Mouse (Mus musculus): ENCODE results near the gene Tasp1.
"Not testable (repeated sequence)": the region's sequence is repeated elsewhere in the genome, so short reads cannot be mapped to it uniquely, and the experiment has no call there.

Tasp1 gene

GRCm38 (mm10) chr2:139883581-139884263 lies 182.9 kb downstream of the Tasp1 start:
- no peak for DNase-seq (ENCODE audit: low read depth)

DNA sequence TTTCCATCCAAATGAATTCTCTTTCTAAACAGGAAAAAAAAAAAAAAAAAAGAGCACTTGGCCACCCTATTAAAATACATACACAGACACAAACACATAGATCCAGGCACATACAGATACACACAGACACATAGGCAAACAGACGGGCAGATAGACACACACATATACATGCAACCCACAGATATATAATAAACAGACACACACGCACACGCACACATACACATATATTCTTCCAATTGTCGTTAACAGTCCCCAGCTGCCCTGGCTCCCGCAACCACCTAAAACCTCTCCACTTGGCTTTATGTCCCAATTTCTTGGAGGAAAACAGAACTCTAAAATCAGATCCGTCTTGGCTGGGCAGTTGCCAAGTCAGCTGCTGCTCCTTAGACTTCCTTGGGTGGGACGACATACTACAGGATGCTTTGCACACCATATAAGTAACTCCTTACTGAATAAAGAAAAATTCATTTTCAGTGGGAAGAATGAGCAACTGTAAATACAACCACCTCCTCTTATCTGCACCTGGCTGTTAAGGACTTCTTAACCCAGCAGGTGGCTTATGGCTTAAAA lies 188.5 kb downstream of the Tasp1 start:
- DNase-seq (ENCODE audit: low read depth), result no peak

DNA sequence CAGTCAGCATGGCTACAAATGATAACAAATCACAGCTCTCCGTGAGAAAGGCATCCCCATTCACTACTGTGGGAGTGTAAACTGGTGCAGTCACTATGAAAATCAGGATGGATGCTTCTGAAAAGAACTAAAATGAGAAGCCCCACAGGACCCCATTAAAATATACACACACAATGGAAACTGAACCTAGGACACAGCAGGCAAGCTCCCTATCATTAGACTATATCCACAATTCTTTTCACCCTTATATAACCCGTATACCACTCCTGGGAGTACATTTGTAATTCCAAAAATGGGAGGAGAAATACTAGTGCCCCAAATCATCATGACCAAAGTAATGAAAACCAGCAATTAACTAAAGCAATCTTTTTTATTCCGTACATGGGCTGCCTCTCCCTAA lies 190.7 kb downstream of the Tasp1 start:
- no peak for DNase-seq (ENCODE audit: low read depth)

DNA sequence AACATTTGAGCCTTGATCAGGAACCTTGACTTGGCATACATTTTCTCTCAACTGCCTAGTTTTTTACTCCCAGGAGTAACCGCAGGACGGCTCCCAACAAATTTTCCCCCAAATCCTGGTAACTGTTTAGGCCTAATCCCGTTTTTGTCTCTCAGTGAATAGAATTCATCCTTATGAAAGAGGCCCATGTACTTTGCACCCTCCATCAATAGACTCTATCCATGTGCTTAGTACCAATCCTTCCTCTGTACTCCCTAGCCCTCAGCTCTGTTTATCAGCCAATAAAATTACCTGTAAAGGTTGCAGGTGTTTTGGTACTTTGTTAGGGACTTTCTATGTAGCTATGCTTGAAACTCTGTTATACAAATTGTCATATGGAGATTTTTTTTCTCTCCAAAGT lies 192.4 kb downstream of the Tasp1 start:
- DNase-seq (ENCODE audit: low read depth), result no peak

DNA sequence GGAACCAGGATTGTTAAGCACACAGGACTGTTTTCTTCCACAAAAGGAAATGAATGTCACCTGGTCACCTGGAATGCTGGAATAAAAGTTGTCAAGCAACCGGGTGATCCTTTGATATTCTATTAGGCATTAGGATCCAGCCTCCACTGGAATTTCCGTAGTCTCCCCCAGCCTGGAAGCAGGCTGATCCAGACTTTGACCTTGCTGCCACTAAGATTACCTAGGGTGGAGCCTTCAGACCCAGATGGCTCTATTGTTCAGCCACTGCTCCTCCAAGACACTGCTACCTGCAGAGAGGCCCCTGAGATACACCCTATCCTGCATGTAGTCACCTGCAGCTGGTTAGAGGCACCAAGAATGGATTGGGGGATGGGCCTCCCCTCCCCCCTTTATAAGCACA lies 192.8 kb downstream of the Tasp1 start:
- no peak for DNase-seq (ENCODE audit: low read depth)

DNA sequence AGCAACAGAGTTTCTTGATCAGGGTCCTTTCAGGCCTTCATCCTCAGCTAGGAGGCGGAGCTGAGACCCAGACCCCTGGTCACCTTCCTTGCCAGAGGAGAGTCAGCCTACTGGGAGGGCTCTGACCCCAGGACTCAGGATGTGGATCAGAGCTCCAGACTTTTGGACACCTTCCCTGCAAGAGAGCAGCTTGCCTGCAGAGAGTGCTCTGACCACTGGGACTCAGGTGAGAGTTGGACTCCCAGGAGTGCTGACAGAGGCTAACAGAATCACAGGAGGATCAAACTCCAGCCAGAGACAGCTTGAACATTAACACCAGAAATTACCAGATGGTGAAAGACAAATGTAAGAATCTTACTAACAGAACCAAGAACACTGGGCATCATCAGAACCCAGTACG lies 197.5 kb downstream of the Tasp1 start:
- not testable (repeated sequence) for DNase-seq (ENCODE audit: low read depth)

- not testable (repeated sequence) for DNase-seq (ENCODE audit: low read depth)
These were observed 203.2 kb downstream of the Tasp1 start for GRCm38 (mm10) chr2:139863396-139863795.

- no peak for DNase-seq (ENCODE audit: low read depth)
These were observed 206.5 kb downstream of the Tasp1 start for GRCm38 (mm10) chr2:139860133-139860494.

GRCm38 (mm10) chr2:139859424-139860132 lies 207.0 kb downstream of the Tasp1 start:
- DNase-seq (ENCODE audit: low read depth), result no peak

DNA sequence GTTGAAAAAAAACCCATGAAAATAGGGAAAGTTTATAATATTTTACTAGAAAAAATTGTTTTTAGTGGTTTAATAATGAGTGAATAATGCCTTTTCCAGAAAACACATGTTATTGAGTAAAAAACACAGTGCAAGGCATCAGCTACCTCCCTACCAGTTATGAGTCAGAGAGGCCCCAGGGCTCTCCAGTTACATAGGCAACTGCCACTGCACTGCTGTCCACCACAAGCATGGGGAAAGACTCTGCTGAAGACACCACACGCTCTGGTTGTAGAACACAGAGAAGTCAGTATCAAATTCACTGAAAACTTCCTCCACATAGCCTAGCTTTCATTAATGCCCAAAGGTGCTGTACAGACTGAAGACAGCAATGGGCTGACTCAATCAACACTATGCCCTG lies 217.0 kb downstream of the Tasp1 start:
- DNase-seq (ENCODE audit: low read depth), result no peak

DNA sequence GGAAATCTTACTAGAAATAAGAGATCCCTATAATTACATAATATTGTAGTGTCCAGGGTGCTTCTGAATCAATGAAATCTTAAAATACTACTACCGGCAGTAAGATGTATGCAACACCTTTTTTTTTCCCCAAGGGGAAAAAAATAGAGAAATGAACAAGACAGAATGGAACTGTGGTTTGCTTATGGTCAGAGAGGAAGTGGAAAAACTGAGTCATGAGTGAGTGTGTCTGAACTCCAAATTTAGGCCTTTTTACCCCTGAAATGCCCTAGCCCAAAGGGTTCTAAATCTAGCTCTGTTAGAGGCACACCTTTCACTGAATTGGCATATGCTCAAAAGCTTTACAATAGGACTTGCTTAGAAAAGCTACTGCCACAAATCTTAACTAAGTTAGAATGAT lies 225.2 kb downstream of the Tasp1 start:
- DNase-seq (ENCODE audit: low read depth), result no peak

GRCm38 (mm10) chr2:139840941-139841340 lies 225.7 kb downstream of the Tasp1 start:
- DNase-seq (ENCODE audit: low read depth), result no peak

- no peak for DNase-seq (ENCODE audit: low read depth)
These were observed 244.8 kb downstream of the Tasp1 start for GRCm38 (mm10) chr2:139821589-139822378.

DNA sequence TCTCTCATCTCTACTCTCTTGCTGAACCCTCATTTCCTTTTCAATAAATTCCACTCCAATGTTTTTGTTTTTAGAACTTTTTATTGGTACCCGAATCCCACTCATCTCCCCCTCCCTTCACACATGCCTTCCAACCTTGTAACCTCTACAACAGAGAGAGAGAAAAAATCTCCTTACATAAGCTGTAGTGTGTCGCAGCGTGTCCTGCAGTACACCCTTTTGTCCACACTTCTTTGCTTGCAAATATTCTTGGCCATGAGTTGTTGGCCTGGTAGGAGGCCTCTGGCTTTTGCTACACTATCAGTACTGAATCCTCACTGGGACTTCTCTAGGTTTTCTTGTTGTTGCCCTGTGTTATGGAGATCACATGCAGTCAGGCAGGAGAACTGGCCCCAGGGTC lies 249.3 kb downstream of the Tasp1 start:
- no peak for DNase-seq (ENCODE audit: low read depth)

DNA sequence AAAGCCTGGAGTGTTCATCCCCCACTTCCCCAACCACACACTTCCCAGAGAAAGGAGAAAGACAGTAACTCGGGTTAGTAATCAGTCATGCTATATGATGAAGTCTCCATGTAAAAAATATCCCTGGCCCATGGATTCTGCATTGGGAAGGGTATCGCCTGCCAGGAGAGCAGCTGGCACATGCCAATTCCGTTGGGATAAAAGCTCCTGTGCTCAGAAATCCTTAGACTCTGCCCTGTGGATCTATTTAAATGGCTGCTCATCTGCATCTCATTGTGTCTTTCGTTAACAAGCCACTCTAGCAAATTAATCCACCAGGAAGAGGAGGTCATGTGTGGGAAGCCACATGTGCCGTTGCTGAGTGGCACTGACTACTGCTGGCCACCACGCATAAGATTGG lies 258.7 kb downstream of the Tasp1 start:
- no peak for DNase-seq (ENCODE audit: low read depth)

- no peak for DNase-seq (ENCODE audit: low read depth)
These were observed 262.6 kb downstream of the Tasp1 start for GRCm38 (mm10) chr2:139804041-139804440.

DNA sequence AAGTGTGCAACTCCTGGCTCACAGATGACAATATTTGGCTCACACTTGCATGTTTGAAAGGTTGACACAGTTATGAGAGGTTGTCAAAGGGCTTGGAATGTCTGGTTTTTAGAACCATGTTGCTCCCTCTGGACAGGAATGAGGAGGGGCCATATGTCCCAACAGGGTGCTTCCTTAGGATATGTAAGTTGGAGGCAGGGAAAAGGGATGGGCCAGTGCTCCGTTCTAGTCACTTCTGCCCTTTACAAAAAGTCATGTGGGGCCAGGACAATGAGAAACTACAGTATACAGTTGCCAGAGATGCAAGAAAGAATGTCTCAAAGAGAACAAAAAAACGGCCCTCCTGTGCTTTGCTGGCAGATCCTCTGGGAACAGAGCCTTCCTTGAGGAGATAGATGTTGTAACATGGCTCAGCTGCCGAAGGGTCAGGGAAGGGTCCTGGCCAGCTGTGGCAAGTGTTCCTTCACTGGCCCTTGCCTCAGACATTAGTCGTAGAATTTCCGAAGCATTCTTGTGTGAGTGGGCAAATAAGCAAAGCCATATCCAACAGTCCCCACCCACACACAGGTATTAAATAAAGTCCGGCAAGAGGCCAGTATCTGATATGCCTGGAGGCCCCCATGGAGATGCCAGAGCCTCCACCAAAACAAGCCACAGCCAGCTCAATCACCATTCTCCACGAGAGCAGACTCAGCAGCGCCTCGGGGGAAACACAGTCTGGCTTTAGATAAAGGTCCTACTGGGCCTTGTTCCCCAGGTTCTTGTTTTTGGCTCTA lies 274.1 kb downstream of the Tasp1 start:
- DNase-seq (ENCODE audit: low read depth), result no peak

GRCm38 (mm10) chr2:139788658-139789057 lies 277.9 kb downstream of the Tasp1 start:
- no peak for DNase-seq (ENCODE audit: low read depth)

DNA sequence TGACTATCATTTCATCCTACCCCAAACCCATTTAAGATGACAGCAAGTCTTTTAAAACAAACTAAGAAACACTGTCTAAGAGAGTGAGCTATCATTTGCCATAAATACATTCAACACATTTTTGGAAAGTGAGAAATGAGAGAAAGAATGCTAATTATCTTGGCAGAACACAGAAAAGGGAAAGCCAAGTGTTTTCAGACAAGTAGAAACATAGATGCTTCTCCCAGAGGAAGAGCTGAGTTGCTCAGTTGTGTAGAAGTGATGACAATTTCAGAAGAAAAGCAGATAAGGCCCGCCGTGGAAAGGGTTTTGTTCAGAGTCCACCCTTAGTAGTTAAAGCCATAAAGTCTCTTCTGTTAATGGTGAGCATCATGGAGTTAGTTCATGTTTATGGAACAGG lies 281.7 kb downstream of the Tasp1 start:
- no peak for DNase-seq (ENCODE audit: low read depth)

DNA sequence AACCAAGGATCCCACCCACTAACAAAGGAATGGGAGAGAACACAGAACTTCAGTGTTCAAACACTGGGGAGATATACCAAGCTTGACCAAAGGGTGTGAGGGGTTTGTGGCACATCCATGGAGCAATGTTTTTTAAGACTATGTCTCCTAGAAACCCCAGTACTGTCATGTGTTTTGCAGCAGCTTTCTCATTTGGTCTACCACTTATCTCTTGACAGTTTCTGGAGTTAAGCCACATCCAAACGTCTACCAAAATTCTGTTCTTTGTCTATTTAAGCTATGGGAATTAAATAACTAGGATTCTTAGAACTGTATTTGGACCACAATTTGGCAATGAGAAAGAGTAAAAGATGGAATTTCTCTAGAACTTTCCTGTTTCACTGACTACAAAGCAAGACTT lies 282.1 kb downstream of the Tasp1 start:
- no peak for DNase-seq (ENCODE audit: low read depth)
